Mouse (Mus musculus) heart, embryonic 11.5 days (tissue): ENCODE data around the gene Cyth1. TPM values are rescaled to one million over a fixed set of nuclear protein-coding genes. Genes with fewer than 3 reads are reported as not detected.

Source experiments
- ATAC-seq: fragments of 200-750 bp; cut with Nextera tagmentation; replicated peaks from 2 replicates; pipeline ENCODE4 v1.8.0; 2017; ENCODE audit warnings: moderate library complexity; ENCODE audit not compliant: insufficient number of reproducible peaks, low FRiP score, low TSS enrichment
- H3K27ac ChIP-seq: fragments of 300-500 bp; sonication (generic); 2 replicates; pipeline ENCODE4 v1.5.1; 2014; ENCODE audit warnings: mild to moderate bottlenecking, low read depth, low read length
- H3K27me3 ChIP-seq: fragments of 300-500 bp; sonication (generic); 2 replicates; pipeline ENCODE4 v1.6.1; 2014; ENCODE audit warnings: mild to moderate bottlenecking, low read length, mixed read lengths; ENCODE audit not compliant: control insufficient read depth, insufficient read depth
- H3K36me3 ChIP-seq: fragments of 300-500 bp; sonication (generic); 2 replicates; pipeline ENCODE4 v1.6.1; 2014; ENCODE audit warnings: mild to moderate bottlenecking, low read length, moderate library complexity, mixed read lengths; ENCODE audit not compliant: control insufficient read depth, insufficient read depth
- H3K4me1 ChIP-seq: fragments of 300-500 bp; sonication (generic); 2 replicates; pipeline ENCODE4 v1.6.1; 2014; ENCODE audit warnings: low read length; ENCODE audit not compliant: control insufficient read depth, insufficient read depth
- H3K4me2 ChIP-seq: fragments of 300-500 bp; sonication (generic); 2 replicates; pipeline ENCODE4 v1.6.1; 2014; ENCODE audit warnings: mild to moderate bottlenecking, moderate library complexity
- H3K4me3 ChIP-seq: fragments of 300-500 bp; sonication (generic); 2 replicates; pipeline ENCODE4 v1.5.1; 2014; ENCODE audit warnings: low read depth, low read length
- H3K9ac ChIP-seq: fragments of 300-500 bp; sonication (generic); 2 replicates; pipeline ENCODE4 v1.6.1; 2014; ENCODE audit warnings: mild to moderate bottlenecking, low read depth, low read length, moderate library complexity
- H3K9me3 ChIP-seq: fragments of 300-500 bp; sonication (generic); replicated peaks from 2 replicates; pipeline ENCODE4 v1.6.1; 2016; ENCODE audit warnings: low read length; ENCODE audit not compliant: control insufficient read depth
- WGBS: fragments of 180-500 bp; shearing (Covaris S2); extraction: QIAGEN DNeasy Blood & Tissue Kit; methylation state at CpG from one replicate; pipeline ENCODE4 v1.1.7; 2014; ENCODE audit not compliant: insufficient replicate concordance; 5-methylcytosine and 5-hydroxymethylcytosine counted together
- polyA plus RNA-seq: library from polyadenylated mRNA; unstranded; fragments of >200 nt; fragmentation: Nextera tagmentation; extraction: Ambion mirVana; gene quantifications from 2 replicates; pipeline ENCODE4 v1.2.1, GENCODE M21; 2014

The Cyth1 gene
- polyA plus RNA-seq, 1 experiment from 2014 or later: 10.6 TPM

DNA sequence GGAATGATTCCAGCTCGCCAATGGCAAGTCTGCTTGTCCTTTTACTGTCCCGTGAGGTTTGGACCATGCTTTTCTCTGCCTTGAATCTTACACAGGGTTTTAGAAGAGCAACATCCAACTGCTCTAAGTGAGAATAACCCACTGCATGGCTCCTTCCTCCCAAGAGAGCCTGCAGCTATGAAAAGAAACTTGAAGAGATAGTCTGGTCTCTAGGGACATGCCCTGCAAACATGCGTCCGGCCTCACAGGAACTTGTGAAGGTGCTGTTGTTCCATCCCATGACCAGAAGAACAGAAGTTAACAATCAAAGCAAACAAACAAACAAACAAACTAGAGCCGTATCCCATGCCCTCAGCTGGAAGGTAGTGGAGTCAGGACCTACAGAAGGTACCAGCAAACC lies 55.4 kb downstream of the Cyth1 start:
- Histone ChIP-seq H3K36me3 (0 out of 2 replicates have a peak, but pooled peaks cover 3% of the 10 kb centered on the region), H3K27me3 (no peaks in the 10 kb centered on the region), H3K27ac (peak overlapping the region; percentile 10; the same call in 1 of the 2 replicates), H3K4me1 (peaks cover 38% of the 10 kb centered on the region), H3K4me3 (no peak overlapping the region), H3K9me3 (no peaks in the 10 kb centered on the region), H3K9ac (no peak overlapping the region), H3K4me2 (no peak overlapping the region)
- no peak for ATAC-seq
- WGBS: 79% methylated on average over 5 of the region's 5 CpGs

GRCm38 (mm10) chr11:118182768-118183167 lies 65.6 kb downstream of the Cyth1 start:
- H3K9ac ChIP-seq: no peak overlapping the region
- no peak overlapping the region for H3K4me2 ChIP-seq
- H3K36me3 ChIP-seq: peaks cover 13% of the 10 kb centered on the region
- H3K27me3 ChIP-seq: no peaks in the 10 kb centered on the region
- ATAC-seq: no peak
- H3K9me3 ChIP-seq: no peaks in the 10 kb centered on the region
- peaks cover 28% of the 10 kb centered on the region for H3K4me1 ChIP-seq
- H3K27ac ChIP-seq: peak overlapping the region; percentile 18; the same call in 1 of the 2 replicates
- WGBS: 88% methylated on average over 9 of the region's 9 CpGs
- H3K4me3 ChIP-seq: no peak overlapping the region

- Histone ChIP-seq H3K4me2 (no peak overlapping the region), H3K27ac (peak overlapping the region; percentile 18; the same call in 1 of the 2 replicates), H3K4me3 (no peak overlapping the region), H3K9ac (no peak overlapping the region), H3K27me3 (no peaks in the 10 kb centered on the region), H3K4me1 (peaks cover 28% of the 10 kb centered on the region), H3K36me3 (peaks cover 13% of the 10 kb centered on the region), H3K9me3 (no peaks in the 10 kb centered on the region)
- WGBS: 79% methylated on average over 4 of the region's 4 CpGs
- no peak for ATAC-seq
Measured at GRCm38 (mm10) chr11:118182353-118182752, 66.0 kb downstream of the Cyth1 start.

DNA sequence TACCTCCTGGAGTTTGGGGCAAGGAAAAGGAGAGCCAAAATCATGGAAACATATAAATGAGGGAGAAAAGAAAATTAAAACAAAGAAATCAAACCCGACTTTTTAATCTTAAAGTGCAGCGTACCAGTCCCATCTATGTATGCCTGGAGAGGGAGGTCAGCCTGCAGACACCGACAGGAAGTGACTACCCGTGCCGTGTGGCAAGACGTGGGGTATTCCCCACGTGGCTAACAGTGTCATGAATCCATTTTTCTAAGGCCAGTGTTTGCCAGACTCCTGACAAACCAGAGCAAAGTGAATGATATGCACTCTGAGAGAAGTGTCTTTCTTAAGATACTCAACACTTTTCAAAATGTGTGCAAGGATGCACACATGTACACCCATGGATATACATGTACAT lies 68.2 kb downstream of the Cyth1 start:
- Histone ChIP-seq H3K36me3 (peaks cover 13% of the 10 kb centered on the region), H3K27me3 (no peaks in the 10 kb centered on the region), H3K4me3 (no peak overlapping the region), H3K4me2 (no peak overlapping the region), H3K27ac (no peak overlapping the region), H3K9ac (no peak overlapping the region), H3K4me1 (peaks cover 28% of the 10 kb centered on the region), H3K9me3 (no peaks in the 10 kb centered on the region)
- 78% methylated on average over 7 of the region's 7 CpGs for WGBS
- ATAC-seq: no peak

GRCm38 (mm10) chr11:118178236-118178635 lies 70.2 kb downstream of the Cyth1 start:
- Histone ChIP-seq H3K9ac (no peak overlapping the region), H3K4me1 (peaks cover 34% of the 10 kb centered on the region), H3K27ac (no peak overlapping the region), H3K27me3 (no peaks in the 10 kb centered on the region), H3K9me3 (no peaks in the 10 kb centered on the region), H3K4me3 (no peak overlapping the region), H3K36me3 (peaks cover 13% of the 10 kb centered on the region), H3K4me2 (no peak overlapping the region)
- 88% methylated on average over 5 of the region's 5 CpGs for WGBS
- no peak for ATAC-seq

GRCm38 (mm10) chr11:118174752-118175151 lies 73.6 kb downstream of the Cyth1 start:
- peak overlapping the region; percentile 36 for H3K27ac ChIP-seq
- 71% methylated on average over 7 of the region's 7 CpGs for WGBS
- H3K9ac ChIP-seq: no peak overlapping the region
- no peak overlapping the region for H3K4me3 ChIP-seq
- H3K36me3 ChIP-seq: 0 out of 2 replicates have a peak, but pooled peaks cover 4% of the 10 kb centered on the region
- H3K9me3 ChIP-seq: no peaks in the 10 kb centered on the region
- ATAC-seq: no peak
- no peak overlapping the region for H3K4me2 ChIP-seq
- no peaks in the 10 kb centered on the region for H3K27me3 ChIP-seq
- H3K4me1 ChIP-seq: peaks cover 6% of the 10 kb centered on the region

DNA sequence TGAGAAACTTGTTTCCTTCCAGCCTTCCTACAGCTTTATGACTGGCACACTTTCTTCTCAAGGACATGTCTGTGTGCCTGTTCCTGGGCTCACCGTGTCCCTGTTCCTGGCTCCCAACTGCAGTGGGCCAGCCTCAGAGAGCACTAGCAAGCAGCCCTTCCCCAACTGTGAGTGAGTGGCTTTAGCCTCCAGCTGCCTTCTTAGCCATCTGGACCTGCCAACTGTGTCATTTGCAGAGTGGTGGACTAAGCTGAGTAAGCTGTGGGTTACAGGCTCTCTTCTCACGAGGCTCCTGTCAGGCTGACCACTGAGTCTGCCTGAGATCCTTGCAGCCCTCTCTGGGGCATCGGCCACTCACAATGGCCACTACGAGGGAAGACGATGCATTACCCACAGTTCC lies 75.6 kb downstream of the Cyth1 start:
- Histone ChIP-seq H3K4me3 (no peak overlapping the region), H3K9ac (no peak overlapping the region; the same call in 1 of the 2 replicates), H3K9me3 (no peaks in the 10 kb centered on the region), H3K36me3 (peaks cover 4% of the 10 kb centered on the region), H3K27me3 (no peaks in the 10 kb centered on the region), H3K4me2 (no peak overlapping the region), H3K4me1 (peaks cover 6% of the 10 kb centered on the region), H3K27ac (no peak overlapping the region)
- 82% methylated on average over 5 of the region's 5 CpGs for WGBS
- ATAC-seq: no peak

DNA sequence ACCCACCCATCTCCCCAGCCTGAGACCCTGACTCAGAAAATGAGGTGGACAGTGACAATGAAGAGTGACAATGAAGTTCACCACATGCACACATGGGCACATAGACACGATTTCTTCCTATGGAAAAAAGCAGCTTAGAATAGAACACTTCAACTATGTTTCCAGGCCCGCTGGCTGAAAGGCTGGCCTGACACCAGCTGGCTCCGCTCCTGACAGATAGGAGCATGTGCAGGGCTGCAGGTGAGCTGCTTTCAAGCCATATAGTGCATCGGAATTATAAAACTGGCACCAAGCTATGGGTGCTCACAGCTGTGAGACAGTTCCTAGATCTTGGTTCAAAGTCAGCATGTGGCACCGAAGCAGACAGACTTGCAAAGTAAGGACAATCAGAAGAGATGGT lies 78.1 kb downstream of the Cyth1 start:
- H3K9me3 ChIP-seq: no peaks in the 10 kb centered on the region
- no peak overlapping the region for H3K4me3 ChIP-seq
- H3K4me1 ChIP-seq: peaks cover 20% of the 10 kb centered on the region
- no peak overlapping the region for H3K9ac ChIP-seq
- H3K4me2 ChIP-seq: no peak overlapping the region
- H3K27ac ChIP-seq: no peak overlapping the region
- WGBS: 79% methylated on average over 5 of the region's 5 CpGs
- peaks cover 4% of the 10 kb centered on the region for H3K36me3 ChIP-seq
- no peaks in the 10 kb centered on the region for H3K27me3 ChIP-seq
- no peak for ATAC-seq

- Histone ChIP-seq H3K27ac (no peak overlapping the region), H3K4me2 (no peak overlapping the region), H3K27me3 (no peaks in the 10 kb centered on the region), H3K9me3 (no peaks in the 10 kb centered on the region), H3K4me1 (peaks cover 13% of the 10 kb centered on the region), H3K9ac (no peak overlapping the region), H3K36me3 (peaks cover 10% of the 10 kb centered on the region), H3K4me3 (no peak overlapping the region)
- 75% methylated on average over 9 of the region's 9 CpGs for WGBS
- no peak for ATAC-seq
Measured at GRCm38 (mm10) chr11:118168714-118169113, 79.7 kb downstream of the Cyth1 start.
